Mouse (Mus musculus): ENCODE measurements around the gene Grwd1.

Grwd1 gene

DNA sequence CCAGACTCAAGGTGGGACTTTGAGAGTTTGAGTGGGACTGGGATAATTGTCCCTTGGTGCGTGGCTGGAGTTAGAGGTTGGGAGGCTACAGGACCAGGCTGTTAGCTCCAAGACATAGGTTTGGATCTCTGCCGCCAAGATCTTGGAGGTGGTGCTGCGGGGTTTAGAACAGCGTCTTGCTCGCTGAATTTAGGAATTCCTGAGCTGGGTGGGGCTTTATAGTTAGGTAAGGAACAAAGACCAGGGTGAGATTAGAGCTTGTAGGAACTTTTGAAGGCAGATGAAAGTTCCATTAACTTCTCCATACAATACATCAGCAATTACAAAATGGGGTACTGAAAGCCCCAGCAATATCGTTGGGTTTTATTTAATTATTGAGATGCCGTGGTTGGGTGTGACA lies 30.7 kb downstream of the Grwd1 start:
- in situ Hi-C loops (cut with MboI), result loop anchor here (5.0 kb wide), 1 partner anchor 68 kb away; no protein-coding TSS in a partner anchor

DNA sequence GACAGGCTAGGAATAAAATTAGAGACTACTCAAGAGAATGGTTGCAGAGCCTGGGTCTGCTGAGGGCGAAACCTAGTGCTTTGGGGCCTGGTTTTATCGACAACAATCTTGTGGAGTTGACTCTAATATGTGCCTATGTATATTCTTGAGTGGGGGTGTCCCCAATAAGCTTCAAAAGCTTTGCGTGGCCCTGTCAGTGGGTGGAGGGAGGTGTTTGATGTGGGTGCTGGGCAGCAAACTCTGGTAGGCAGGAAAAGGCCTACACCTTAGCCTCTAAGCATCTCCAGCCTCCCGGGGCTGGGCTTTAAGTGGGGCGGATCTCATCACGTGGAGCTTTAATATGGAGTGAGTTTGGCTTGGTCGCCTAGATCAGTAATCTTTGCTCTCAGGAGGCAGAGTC lies 31.8 kb downstream of the Grwd1 start:
- in situ Hi-C loops (cut with MboI), result no loop called here

DNA sequence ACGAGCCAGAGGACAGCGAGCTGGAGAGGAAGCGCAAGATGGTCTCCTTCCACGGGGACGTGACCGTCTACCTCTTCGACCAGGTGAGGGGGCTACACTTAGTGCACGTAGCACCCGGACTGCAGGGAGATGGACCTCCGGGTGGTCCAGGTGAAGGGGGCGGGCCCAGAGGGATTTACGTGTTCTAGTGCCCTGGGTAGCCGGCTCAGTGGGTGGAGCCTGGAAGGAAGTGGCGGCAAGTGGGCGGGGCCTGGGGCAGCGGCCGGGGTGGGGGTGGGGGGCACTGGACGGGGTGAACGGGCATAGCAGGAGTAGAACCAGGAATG lies 32.3 kb downstream of the Grwd1 start:
- in situ Hi-C loops (cut with MboI), result no loop called here

DNA sequence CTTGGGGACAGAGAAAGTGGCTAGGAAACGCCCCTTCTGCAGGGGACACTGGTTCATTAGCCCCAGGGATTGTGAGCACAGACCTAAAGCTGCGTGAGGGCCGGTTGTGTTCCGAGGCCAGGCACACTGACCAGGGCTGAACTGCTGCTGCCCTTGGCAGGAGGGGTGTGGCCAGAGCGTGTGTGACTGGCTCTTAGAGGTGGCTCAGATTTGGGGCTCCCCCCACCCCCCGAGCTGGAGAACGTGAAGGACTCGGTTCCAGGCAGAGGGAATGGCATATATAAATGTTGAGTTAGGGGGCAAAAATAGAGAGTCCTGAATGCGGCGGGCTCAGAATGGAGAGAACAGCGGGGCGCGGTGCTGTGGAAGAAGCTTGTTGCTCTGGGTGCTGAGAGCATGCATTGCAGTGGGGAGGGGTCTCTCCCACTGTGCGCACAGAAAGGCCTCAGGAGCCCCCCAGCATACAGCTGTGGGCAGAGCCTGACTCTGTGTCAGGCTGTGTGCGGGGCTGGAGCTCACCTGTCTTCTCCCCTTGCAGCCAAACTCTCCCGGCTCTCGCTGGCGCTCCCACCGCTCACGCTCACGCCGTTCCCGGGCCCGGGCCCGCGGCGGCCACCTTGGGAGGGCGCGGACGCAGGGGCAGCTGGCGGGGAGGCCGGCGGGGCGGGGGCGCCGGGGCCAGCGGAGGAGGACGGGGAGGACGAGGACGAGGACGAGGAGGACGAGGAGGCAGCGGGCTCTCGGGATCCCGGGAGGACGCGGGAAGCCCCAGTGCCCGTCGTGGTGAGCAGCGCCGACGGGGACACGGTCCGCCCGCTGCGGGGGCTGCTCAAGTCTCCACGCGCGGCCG lies 32.9 kb downstream of the Grwd1 start:
- in situ Hi-C loops (cut with MboI), result no loop called here

DNA sequence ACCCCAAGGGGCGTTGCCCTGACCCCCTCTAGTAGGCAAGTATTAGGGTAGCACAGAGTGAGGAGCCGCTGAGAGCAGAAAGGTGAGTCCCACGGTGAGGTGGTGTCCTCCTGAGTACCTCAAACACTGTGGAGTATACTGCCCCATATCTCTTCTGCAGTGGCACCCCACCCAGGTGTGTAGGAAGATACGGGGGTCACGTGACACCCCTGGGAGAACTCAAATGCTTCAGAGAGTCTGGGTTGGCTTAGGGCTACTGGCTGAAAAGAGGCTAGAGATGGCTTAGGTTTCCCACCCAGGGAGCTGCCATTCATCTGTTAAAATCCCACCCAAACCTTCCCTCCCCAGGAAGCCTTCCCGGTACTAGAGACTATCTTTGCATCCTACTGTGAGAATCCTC lies 33.8 kb downstream of the Grwd1 start:
- in situ Hi-C loops (cut with MboI), result no loop called here

DNA sequence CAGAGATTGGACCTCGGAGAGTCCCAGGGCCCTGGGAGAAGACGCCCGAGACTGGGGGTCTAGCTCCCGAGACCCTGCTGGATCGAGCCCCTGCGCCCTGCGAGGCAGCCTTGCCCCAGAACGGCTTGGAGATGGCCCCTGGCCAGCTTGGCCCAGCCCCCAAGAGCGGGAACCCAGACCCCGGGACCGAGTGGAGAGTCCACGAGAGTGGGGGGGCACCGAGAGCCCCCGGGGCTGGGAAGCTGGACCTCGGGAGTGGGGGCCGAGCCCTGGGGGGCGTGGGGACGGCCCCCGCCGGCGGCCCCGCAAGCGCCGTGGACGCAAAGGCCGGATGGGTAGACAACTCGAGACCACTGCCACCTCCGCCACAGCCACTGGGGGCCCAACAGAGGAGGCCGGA lies 35.8 kb downstream of the Grwd1 start:
- in situ Hi-C loops (cut with MboI), result no loop called here

DNA sequence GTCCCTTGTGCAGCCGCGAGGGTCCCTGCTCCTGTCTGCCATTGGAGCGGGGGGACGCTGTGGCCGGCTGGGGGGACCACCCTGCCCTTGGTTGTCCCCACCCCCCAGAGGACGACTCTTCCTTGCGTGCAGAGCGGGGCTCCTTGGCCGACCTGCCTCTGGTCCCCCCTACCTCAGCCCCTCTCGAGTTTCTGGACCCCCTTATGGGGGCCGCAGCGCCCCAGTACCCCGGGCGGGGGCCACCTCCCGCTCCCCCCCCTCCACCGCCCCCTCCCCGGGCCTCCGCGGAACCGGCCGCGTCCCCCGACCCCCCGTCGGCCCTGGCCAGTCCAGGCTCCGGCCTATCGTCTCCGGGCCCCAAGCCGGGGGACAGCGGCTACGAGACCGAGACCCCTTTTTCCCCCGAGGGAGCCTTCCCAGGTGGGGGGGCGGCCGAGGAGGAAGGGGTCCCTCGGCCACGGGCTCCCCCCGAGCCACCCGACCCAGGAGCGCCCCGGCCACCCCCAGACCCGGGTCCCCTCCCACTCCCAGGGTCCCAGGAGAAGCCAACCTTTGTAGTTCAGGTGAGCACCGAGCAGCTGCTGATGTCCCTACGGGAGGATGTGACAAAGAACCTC lies 36.7 kb downstream of the Grwd1 start:
- in situ Hi-C loops (cut with MboI), result no loop called here

DNA sequence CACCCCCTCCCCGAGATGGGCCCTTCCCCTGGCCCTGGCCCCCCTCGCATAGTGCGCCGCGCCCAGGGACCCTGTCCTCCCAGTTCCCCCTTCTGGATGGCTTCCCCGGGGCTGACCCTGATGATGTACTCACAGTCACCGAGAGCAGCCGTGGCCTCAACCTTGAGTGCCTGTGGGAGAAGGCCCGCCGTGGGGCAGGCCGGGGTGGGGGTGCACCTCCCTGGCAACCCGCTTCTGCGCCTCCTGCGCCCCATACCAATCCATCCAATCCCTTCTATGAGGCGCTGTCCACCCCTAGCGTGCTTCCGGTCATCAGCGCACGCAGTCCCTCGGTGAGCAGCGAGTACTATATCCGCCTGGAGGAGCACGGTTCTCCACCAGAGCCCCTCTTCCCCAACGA lies 37.5 kb downstream of the Grwd1 start:
- in situ Hi-C loops (cut with MboI), result no loop called here

DNA sequence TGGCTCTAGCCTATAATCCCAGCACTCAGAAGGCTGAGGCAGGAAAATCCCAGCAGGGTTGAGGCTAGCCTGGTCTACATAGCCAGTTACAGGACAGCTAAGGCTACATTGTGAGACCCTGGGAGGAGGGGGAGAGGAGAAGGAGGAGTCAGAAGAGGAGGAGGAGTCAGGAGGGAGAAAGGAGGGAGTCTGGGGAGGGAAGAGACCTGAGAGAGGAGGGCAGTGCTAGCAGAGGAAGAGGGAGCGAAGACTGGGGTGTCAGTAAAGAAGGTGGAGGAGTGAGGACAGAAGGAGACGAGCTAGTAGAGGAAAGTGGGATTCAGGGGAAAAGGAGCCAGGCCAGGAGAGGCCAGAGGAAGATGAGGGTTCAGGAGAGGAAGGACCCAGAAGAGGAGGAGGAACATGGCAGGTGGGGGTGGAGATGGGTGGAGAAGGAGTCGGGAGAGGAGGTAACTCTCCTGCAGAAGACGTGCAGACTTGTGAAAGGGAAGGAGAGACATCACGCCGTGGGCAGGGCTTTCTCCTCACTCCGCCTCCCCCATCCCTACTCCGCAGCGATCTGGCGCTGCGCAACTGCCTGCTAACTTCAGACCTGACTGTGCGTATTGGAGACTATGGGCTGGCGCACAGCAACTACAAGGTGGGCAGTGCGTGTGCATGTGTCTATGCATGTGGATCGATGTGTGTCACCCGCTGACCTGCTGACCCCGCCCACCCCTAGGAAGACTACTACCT lies 38.8 kb downstream of the Grwd1 start:
- in situ Hi-C loops (cut with MboI), result no loop called here

DNA sequence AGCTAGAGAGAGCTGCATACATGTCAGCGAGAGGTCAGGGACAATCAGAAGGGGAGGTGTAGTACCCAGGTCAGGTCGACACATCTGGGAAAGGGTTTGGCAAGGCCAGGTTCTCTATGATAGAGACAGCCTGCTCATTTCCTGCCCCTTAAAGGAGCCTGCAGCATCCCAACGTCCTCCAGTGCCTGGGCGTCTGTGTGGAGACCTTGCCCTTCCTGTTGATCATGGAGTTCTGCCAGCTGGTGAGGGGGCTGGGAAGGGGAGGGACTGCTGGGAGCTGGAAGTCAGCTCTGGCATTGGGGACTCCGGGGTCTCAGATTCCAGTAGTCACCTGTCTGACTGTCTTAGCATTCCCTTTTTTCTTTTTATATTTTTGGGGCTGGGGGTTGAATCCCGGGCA lies 40.0 kb downstream of the Grwd1 start:
- in situ Hi-C loops (cut with MboI), result no loop called here

DNA sequence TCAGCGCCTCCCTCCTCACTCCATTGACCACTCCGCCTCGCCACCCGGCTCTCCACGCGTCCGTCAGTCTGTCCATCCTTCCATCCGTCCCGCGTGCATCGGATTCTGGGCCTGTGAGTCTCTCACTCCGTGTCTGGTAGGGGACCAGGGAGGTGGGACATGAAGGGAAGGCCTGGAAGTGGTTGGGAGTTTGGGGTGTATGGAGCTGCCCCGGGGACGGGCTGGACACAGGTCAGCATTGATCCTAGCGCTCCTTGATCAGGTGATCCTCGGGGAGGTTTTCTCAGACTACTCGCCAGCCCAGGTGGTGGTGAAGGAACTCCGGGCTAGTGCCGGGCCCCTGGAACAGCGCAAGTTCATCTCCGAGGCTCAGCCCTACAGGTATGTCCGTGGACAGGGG lies 43.1 kb downstream of the Grwd1 start:
- in situ Hi-C loops (cut with MboI), result no loop called here

DNA sequence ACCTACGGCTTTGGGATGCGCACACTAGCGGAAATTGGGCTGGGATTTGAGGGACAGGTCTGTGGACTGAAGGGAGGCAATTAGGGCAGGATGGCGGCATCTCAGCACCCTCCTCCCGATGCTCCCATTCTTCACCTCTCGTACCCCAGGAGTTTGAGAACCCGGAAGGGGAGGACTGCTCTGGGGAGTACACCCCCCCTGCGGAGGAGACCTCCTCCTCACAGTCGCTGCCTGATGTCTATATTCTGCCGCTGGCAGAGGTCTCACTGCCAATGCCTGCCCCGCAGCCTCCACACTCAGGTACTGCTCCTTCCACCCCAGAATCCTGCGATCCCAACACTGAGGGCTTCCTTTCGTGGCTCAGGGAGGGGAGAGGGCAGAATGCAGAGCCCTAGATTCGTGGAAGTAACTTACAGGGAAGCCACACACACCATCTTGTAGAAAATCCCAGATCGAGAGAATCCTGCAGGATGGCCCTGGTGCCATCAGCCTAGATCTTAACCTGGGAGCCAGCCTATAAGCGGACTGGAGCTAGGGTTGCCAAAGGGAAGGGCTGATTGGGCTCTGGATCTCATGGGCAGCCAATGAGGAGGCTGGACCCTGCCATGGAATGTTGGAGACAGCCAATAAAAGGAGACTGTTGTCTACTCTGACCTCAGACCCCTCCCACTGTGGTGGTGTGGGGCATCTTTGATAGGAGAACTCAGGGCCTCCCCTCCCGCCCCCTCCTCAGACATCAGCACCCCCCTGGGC lies 43.9 kb downstream of the Grwd1 start:
- in situ Hi-C loops (cut with MboI), result no loop called here

DNA sequence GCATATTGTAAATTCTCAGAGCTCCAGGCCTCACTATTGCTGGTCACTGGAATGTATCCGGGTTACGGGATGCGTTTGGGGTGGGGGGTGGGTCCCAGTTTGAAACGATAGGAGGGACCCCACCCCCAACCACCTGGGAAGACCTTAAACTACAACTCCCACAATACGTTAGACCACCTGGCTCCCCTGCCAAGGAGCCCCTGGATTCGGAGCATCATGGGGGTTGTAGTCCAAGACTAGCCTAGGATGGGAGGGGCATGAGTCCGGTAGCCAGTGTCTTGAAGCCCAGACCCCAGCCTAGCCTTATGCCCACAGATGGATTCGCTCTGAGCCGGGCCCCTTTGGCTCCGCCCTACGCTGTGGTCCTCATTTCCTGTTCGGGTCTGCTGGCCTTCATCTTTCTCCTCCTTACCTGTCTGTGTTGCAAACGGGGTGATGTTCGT lies 44.6 kb downstream of the Grwd1 start:
- in situ Hi-C loops (cut with MboI), result no loop called here

DNA sequence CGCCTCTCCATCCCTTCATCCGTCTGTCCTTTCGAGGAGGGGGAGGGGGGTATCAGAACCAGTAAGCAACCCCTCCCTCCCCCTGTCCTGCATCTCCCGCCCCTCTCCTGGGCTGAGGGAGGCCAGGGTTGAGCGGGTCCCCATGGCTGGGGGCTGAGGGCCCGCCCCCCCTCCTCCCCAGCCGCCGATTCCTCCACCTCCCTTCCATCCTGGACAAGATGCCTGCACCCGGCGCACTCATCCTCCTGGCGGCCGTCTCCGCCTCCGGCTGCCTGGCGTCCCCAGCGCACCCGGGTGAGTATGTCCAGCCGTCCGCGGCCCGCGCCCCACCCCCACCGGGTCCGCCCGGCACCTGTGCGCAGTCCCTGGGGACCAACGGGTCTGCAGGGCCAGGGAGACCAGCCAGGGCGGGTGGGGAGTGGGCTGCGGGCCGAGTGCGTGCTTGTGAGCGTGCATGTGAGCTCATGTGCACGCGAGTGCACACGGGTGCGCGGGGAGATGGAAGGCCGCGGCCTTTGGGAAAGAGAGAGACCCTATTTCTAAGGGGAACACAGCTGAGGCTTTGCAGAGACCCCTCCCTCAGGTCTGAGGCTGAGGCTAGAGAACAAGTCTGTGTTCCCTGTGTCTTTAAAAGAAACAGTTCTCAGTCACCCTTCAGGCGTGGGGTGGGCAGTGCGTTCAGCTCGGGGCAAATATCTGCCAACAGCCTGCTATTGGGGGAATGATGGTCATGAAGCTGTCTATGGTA lies 45.2 kb downstream of the Grwd1 start:
- in situ Hi-C loops (cut with MboI), result no loop called here

DNA sequence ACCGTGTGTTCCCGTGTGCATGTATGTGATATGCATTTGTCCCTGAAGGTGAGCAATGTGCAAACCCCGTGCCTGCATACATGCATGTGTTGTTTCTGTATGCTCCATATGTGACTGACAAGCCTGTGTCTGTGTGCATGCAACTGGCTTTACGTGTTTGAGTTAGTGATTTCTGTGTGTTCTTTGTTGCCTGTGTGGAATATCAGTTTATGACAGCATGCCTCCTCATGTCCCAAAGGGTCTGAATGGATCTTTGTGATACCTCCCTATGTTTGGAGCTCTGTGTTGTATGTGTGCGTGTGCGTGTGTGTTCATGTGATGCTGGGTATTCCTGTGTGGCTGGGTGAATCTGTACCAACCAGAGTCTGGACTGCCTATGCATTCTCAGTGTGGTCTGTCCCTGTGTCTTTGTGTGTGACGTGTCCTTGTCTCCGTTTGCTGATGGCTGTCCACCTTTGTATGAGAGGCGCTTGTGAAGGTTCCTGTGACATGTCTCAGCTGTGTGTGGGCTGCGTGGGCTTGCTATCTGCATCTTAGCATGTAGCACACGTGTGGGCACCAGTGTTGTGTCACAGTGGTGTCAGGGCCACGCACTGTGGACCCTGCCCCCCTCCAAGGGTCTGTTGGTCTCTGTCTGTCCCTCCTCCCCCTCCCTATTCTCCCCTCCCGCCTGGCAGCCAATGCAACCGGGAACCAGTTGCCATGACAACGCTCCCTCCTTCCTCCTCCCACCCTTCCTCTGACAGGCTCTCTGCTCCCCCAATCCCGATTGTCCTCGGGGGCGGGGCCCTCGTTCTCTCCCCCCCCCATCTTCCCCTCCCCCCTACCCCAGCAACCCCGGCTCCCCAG lies 46.0 kb downstream of the Grwd1 start, which contains the start of gene Sult2b1:
TSS of gene Sult2b1 (minus strand) at position 146 of the 849 bp plus-strand sequence.
- in situ Hi-C loops (cut with MboI), result no loop called here

DNA sequence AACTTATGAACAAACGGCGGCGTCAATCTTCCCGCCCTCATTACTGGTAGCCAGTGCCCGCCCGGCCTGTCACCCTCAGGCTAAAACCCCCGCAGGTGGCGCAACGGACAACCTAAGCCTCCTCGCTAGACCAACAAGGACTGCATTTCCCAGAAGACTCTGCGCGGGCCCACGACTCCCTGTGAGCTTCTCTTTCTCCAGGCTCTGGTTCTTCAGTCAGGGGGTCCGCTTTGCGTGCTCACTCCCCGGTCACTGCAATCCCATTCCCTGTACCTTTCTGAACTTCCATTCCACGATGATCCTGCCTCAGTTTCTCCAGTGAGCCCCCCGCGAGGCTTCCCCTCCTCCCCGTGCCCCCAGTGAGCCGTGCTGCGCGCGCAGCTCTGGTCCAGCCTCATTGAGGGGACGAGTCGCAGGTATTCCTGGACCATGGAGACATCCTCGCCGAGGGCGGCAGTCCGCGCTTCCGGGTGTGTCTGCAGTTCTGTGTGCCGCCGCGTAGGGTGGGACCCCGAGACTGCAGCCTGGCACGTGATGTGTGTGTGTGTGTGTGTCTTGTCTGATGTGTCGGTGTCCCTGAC lies 47.1 kb downstream of the Grwd1 start, which contains the start of gene Lmtk3:
TSS of gene Lmtk3 (plus strand) at position 228 of the 581 bp plus-strand sequence.
- in situ Hi-C loops (cut with MboI), result no loop called here

DNA sequence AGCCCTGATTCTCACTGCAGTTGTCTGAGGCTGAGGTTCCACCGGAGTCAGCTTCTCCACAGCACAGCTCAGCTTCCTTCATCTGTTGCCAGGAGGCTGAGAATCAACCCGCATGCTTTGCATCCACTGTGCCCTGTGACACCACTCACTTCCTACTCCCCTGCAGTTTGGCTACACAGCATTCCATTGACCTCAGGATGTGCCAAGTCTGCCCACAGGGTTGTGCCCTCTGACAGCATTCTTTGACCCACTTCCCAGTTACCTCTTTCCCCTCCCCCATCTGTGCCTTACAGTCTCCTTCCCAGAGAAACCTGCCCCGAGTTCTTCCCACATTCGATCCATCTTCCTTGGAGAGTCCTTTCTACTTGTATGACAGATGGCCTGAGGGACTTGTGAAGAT lies 48.5 kb downstream of the Grwd1 start:
- in situ Hi-C loops (cut with MboI), result no loop called here

DNA sequence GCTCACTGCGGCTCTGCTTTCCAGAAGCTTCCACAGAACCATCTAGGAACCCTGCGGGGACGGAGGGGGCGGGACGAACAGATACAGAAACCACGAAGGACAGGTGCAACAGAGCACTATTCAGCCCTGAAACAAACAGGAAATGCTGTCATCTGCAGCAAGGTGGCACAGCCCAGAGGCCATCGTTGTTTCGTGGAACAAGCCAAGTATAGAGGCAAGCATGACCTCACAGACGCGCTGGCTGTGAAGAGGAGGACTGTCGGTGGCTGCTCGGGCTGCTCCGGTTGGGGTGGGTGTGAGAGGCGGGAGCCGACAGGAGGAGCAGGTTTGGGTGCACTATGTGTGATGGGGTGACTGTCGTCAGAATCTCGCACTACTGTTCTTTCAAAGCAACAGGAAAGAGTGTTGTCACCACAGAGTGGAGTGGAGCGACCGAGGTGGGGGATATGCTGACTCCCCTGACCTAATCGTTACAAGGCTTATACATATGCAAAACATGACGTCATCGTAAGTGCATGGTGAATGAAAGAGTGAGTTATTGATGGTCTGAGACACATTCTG lies 51.6 kb downstream of the Grwd1 start:
- in situ Hi-C loops (cut with MboI), result no loop called here

DNA sequence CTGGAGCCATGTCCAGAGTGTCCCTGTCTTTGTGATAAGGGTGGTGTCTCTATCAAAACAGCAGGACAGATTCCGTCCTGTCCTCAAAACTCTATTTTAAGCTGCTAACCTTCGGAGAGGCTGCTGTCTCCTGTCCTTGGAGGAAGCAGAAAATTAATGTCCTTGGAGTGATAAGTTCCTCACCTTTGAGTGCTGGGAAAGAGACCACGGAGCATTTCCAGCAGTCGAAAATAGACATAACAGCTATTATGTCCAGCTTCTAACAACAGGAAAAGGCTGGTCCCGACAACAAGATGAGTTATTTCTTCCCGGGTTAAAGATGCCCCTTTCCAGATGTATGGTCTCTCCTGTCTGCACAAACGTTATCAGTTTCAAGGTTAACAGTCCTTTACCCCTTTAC lies 55.5 kb downstream of the Grwd1 start:
- in situ Hi-C loops (cut with MboI), result no loop called here

All from mature B cell (primary cell).